Mouse (Mus musculus): ENCODE data around the gene Pitx3.
"Not testable (repeated sequence)": the region's sequence is repeated elsewhere in the genome, so short reads cannot be mapped to it uniquely, and the experiment has no call there.

Pitx3 gene

DNA sequence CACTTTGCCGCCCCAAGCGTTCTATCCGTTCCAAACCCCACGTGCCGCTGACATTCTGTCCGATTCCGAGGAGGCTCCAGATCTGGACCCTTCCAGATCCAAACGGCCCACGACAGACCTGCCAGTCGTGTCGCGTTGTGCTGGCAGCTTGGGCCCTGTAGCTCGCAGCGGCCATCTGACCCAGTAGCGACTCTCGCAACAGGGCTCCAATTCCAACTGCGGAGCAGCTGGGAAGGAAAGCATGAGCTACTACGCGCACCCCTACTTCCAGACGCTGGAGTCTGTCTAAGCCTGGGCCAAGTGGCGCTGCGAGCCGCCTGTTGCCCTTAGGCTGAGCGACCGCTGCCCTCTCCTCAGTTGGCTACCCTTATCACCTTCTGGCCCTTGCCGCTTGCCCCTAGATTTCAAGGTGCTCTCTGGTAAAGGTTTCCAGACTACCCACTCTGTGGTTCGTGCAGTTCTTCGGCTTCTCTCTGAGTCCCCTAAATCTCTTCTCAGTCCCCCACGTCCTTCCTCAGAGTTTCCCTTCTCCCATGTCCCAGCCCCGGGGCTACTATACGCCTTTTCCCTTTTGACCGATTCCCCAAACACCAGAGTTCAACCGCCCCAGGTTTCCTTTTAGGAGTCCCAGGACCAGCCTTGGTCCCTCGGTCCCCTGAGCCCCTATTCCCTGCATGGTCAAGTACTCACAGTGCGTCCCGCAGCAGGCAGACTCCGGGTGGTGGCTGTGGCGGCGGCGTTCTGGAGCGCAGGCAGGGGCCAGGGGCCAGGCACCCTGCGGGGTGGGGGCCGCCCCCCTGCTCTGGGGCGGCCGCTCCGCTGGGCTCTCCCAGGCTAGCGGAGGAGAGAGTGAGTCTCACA is at the start of gene Pitx3:
Gene Pitx3 (minus strand): TSS at position 816 of the 861 bp plus-strand sequence.
- no peak for DNase-seq (ENCODE audit: low spot score)

GRCm38 (mm10) chr19:46187203-46187602 is 39.1 kb upstream of the Pitx3 start:
- no peak for DNase-seq (ENCODE audit: low spot score)

- DNase-seq (ENCODE audit: low spot score): peak; percentile 18
Measured at GRCm38 (mm10) chr19:46186611-46187010, 38.5 kb upstream of the Pitx3 start.

- no peak for DNase-seq (ENCODE audit: low spot score)
Measured at GRCm38 (mm10) chr19:46182241-46182640, 34.1 kb upstream of the Pitx3 start.

- no peak for DNase-seq (ENCODE audit: low spot score)
Measured at GRCm38 (mm10) chr19:46180274-46180673, 32.1 kb upstream of the Pitx3 start.

DNA sequence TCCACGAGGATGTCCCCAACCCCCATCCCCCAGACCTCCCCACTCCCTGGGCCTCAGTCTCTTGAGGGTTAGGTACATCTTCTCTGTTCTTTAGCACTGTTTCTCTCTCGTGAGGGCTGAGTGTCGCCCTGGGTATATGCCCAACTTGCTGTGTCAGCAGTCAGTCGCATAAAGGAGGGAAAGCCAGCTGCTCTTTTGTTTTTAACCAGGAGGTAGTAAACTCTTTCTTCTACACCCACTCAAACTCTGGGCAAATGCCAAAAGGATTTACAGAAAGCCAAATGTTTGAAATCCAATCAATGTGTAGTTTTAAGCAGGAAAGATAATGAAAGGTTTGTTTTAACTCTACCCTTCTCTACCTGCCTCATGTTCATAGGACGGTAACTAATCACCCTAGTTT is 28.9 kb upstream of the Pitx3 start:
- DNase-seq (ENCODE audit: low spot score): no peak

DNA sequence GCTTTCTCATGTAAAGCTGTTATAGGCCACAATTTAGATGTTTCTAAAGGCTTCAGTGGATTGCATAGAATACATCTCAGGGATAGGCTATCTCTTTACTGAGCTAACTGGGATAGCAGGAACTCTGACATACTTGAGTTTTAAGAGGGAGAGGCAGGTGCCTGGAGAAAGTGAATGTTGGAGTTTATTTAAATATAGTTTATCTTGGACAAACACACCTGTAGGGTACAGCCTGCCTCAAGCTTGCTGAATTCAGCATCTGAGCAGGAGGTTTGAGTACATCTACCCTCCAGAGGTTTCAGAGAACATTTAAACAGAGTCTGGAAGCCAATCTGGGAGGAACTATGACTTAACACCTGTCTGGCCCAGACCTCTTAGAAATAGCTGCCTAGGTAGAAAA is 27.0 kb upstream of the Pitx3 start:
- no peak for DNase-seq (ENCODE audit: low spot score)

GRCm38 (mm10) chr19:46172541-46172940 is 24.4 kb upstream of the Pitx3 start:
- no peak for DNase-seq (ENCODE audit: low spot score)

- DNase-seq (ENCODE audit: low spot score): no peak
Measured at GRCm38 (mm10) chr19:46169913-46170312, 21.8 kb upstream of the Pitx3 start.

- DNase-seq (ENCODE audit: low spot score): no peak
Measured at GRCm38 (mm10) chr19:46169396-46169795, 21.3 kb upstream of the Pitx3 start.

DNA sequence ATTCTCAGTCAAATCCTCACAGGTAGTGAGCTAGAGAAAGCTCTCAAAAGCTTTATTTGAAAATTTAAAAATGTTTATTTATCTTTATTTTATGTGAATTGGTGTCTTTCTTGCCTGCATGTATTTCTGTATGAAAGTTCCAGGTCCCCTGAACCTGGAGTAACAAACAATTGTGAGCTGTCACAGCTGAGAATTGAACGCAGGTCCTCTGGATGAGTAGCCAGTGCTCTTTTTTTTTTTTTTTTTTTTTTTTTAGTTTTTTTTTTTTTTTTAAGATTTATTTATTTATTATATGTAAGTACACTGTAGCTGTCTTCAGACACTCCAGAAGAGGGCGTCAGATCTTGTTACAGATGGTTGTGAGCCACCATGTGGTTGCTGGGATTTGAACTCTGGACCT is 19.0 kb upstream of the Pitx3 start:
- not testable (repeated sequence) for DNase-seq (ENCODE audit: low spot score)

DNA sequence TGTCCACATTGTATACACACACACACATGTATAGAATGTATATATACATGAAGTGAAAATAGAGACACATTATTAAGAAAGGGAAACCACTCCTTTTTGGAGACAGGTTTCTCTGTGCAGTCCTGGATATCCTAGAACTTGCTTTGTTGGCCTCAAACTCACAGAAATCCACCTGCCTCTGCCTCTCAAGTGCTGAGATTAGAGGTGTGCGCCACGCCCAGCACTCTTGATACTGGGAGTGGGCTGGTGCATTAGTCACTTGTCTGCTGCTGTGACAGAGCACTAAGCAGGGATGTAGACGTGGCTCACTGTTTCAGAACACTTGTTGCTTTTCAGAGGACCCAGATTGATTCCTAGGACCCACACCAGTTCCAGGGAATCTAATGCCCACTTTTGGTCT is 17.8 kb upstream of the Pitx3 start:
- DNase-seq (ENCODE audit: low spot score): no peak

DNA sequence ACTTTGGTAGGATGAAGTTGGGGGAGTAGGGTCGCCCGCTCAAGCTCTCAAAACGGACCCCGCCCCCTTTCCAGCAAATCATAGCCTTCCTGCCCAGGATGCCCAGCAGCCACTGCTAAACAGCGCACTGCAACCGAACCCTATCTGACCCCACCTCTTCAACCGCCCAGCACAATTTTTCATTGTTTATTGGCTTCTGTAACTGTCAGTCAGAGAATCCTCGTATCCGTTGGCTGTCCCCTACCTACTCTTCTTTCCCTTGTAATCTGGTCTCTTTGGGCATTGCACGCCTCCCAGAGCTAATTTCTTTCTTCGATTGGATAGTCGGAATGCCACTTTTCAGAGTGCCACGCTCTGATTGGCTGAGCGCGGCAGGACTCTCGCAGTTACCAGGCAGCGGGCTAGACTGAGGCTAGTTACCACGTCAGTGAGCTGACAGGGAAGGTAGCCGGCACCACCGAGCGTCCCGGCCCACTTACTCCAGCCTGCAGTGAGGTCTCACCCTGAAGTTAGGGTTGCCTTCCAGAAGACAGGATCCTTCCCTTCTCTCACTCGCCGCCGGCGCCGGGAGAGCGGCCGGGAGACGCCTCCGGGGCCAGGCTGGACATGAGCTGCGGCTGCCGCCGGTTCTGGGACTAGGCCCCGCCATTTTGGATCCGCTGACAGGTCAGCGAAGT is 4.1 kb upstream of the Pitx3 start, which contains the start of gene Gbf1:
Gene Gbf1 (plus strand): TSS at position 383 of the 677 bp plus-strand sequence.
- peak; percentile 100 for DNase-seq (ENCODE audit: low spot score)

GRCm38 (mm10) chr19:46149091-46149490 is 965 bp upstream of the Pitx3 start:
- no peak for DNase-seq (ENCODE audit: low spot score)

DNA sequence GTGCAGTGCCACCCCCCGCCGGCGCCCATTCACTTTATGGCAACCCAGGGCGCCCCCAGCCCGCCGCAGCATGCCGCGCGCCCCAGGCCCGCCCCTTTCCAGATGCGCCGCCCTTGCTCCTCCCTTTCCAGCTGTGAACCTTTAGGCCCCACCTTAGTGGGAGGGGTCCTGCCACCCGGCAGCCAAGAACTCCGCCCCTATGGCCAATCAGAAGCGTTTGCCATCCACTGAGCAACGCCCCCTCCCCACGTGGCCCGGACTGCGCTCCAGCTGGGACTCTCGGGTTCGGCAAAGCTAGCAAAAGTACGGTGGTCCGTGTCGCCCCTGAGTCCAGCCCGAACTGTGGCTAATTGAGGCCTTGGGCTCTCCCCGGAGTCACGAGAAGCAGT is 240 bp upstream of the Pitx3 start:
- DNase-seq (ENCODE audit: low spot score): peak; percentile 43

GRCm38 (mm10) chr19:46141091-46141490 is 7.0 kb downstream of the Pitx3 start:
- DNase-seq (ENCODE audit: low spot score): no peak

- DNase-seq (ENCODE audit: low spot score): no peak
Measured at GRCm38 (mm10) chr19:46140324-46140723, 7.8 kb downstream of the Pitx3 start.

GRCm38 (mm10) chr19:46136639-46137580 is 11.2 kb downstream of the Pitx3 start:
- no peak for DNase-seq (ENCODE audit: low spot score)

GRCm38 (mm10) chr19:46135789-46136638 is 12.1 kb downstream of the Pitx3 start:
- DNase-seq (ENCODE audit: low spot score): no peak

- peak; percentile 90 for DNase-seq (ENCODE audit: low spot score)
Measured at GRCm38 (mm10) chr19:46135297-46135696, 12.8 kb downstream of the Pitx3 start.

GRCm38 (mm10) chr19:46132577-46132976 is 15.5 kb downstream of the Pitx3 start:
- DNase-seq (ENCODE audit: low spot score): no peak

Data from adipocyte (in vitro differentiated cells).